22 mouse cellular contexts compared by ENCODE assay signal in the genomic region with DNA sequence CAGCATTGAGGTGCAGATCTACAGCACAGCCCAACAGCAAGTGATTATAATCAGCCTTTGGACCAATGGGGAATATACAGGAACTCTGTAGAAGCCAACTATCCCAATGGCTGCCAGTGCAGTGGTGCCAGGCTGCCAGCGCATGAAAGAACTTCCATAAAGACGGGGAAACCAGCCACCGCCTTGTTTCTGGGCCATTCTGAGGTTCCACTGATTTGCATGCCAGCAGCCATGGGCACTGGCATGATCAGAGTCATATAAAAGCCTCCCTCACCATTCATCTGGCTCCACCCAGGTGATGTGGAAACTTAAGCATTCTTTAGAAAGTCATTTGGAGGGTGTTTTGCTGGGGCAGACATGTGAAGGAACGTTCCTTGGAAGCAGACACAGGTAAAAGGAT.
"Had no signal": no experiment of that assay in that cellular context is flagged by ENCODE, and none has a peak within 500 bp of the region (broad histone marks: within the 10 kb centered on the region; RNA-seq: fewer than 3 reads in every experiment).

No protein-coding gene starts in this region.

- H3K4me3 ChIP-seq: limb, embryonic 12.5 days; limb, embryonic 15.5 days; midbrain, embryonic 12.5 days; midbrain, embryonic 15.5 days; myocyte; neural tube, embryonic 13.5 days had no signal

- DNase-seq: kidney, adult 2 months; kidney, postnatal 10 days; kidney, postnatal 36 days; left cerebral cortex, postnatal 4 days; liver, postnatal 0 days; lung, embryonic 14.5 days; right cerebral cortex, postnatal 4 days; thymus, adult 2 months; thymus, postnatal 14 days; thymus, postnatal 4 days had no signal

- H3K36me3 ChIP-seq: limb, embryonic 12.5 days; limb, embryonic 15.5 days; midbrain, embryonic 12.5 days; midbrain, embryonic 15.5 days; neural tube, embryonic 13.5 days had no signal

- H3K27me3 ChIP-seq: limb, embryonic 12.5 days; limb, embryonic 15.5 days; midbrain, embryonic 12.5 days; midbrain, embryonic 15.5 days; neural tube, embryonic 13.5 days had no signal

- ATAC-seq: intestine, postnatal 0 days; liver, postnatal 0 days; lung, postnatal 0 days; midbrain, embryonic 15.5 days had no signal

- H3K9ac ChIP-seq: limb, embryonic 12.5 days; limb, embryonic 15.5 days; liver, embryonic 14.5 days; liver, postnatal 0 days; lung, embryonic 14.5 days; midbrain, embryonic 12.5 days; midbrain, embryonic 15.5 days; neural tube, embryonic 13.5 days had no signal

- H3K27ac ChIP-seq: limb, embryonic 12.5 days; limb, embryonic 15.5 days; liver, embryonic 14.5 days; macrophage; midbrain, embryonic 12.5 days; midbrain, embryonic 15.5 days; neural tube, embryonic 13.5 days; stomach, postnatal 0 days had no signal

- H3K9me3 ChIP-seq: limb, embryonic 12.5 days; limb, embryonic 15.5 days; midbrain, embryonic 12.5 days; midbrain, embryonic 15.5 days; neural tube, embryonic 13.5 days had no signal

- H3K4me2 ChIP-seq: limb, embryonic 12.5 days; limb, embryonic 15.5 days; liver, embryonic 11.5 days; lung, embryonic 14.5 days; midbrain, embryonic 12.5 days; midbrain, embryonic 15.5 days; neural tube, embryonic 13.5 days had no signal

- H3K4me1 ChIP-seq: limb, embryonic 12.5 days; limb, embryonic 15.5 days; midbrain, embryonic 12.5 days; midbrain, embryonic 15.5 days; neural tube, embryonic 13.5 days had no signal
